In the genomic region with DNA sequence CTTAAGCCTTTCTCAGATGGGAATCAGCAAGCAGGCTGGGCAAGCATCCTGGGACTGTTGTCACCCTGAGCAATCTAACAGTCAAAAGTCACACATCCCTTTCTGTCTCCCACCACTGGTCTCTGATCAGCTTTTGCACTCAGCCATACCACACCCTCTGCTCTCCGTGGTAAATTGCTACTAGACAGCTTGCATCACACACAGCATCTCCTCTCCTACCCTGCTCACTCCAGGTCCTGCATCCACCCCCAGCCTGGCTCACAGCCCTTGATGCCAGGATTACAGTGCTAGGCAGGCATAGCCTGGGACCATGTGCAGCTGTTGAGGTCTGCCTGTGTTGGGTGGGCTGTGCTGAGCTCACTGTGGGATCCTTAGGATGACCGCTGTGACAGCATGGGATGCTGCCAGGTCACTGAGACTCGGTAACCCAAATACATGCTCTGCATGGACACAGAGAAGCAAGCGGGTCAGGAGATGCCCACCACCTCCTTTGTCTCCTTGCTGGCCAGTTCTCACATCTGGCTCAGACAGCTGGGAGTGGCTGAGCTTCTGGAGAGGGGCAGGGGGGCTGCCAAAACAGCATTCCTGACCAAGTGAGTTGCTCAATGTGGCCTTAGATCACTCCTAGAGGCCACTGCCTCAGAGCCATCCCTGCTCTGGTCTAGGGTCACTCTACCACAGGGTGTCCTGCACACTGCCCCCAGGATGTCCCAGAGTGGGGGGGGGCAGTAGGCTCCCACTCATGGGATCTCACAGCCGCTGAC, we compare ENCODE assay signal across 9 mouse cellular contexts. TPM values are rescaled to one million over a fixed set of nuclear protein-coding genes. Genes with fewer than 3 reads are reported as not detected.
DNase-seq lines count a peak whose midpoint lies in the region; ATAC-seq and TF ChIP-seq lines count a peak whose summit lies in the region.
"Had no signal": no experiment of that assay in that cellular context is flagged by ENCODE, and none has a peak within 500 bp of the region (broad histone marks: within the 10 kb centered on the region; RNA-seq: fewer than 3 reads in every experiment).

No protein-coding gene starts in this region.

- peak overlapping the region; percentile 66 for H3K27ac ChIP-seq in left cerebral cortex, adult 2 months
- peak overlapping the region; percentile 24; the same call in 1 of the 2 replicates for H3K27ac ChIP-seq in embryonic facial prominence, embryonic 12.5 days
- peak overlapping the region; percentile 68 for H3K27ac ChIP-seq in macrophage

- H3K9me3 ChIP-seq in embryonic facial prominence, embryonic 12.5 days: no peaks in the 10 kb centered on the region

- no peak overlapping the region for H3K4me3 ChIP-seq in left cerebral cortex, adult 2 months
- H3K4me3 ChIP-seq in embryonic facial prominence, embryonic 12.5 days: no peak overlapping the region
- no peak overlapping the region for H3K4me3 ChIP-seq in macrophage (ENCODE audit: inconsistent target)

- no peak overlapping the region for H3K9ac ChIP-seq in embryonic facial prominence, embryonic 12.5 days

- DNase-seq in left cerebral cortex, adult 2 months (ENCODE audit: extremely low spot score in 1 of 2, low spot score in 2 of 2): no peak
- DNase-seq in left cerebral cortex, adult 11 months (ENCODE audit: low spot score): no peak
- peak; percentile 43 to 56 for DNase-seq in heart, postnatal 10 days
- no peak for DNase-seq in layer of hippocampus, adult 8-10 months (ENCODE audit: low spot score in 2 of 2)
- no peak for DNase-seq in frontal cortex, postnatal 10 days (ENCODE audit: low spot score in 2 of 2)
- no peak for DNase-seq in spleen, adult 18-20 months

- peaks cover 100% of the 10 kb centered on the region for H3K79me2 ChIP-seq in macrophage (ENCODE audit: inconsistent target)

- ATAC-seq in embryonic facial prominence, embryonic 12.5 days (ENCODE audit: insufficient number of reproducible peaks, insufficient read depth, low FRiP score, low TSS enrichment): no peak

- peaks cover 27% of the 10 kb centered on the region for H3K4me1 ChIP-seq in embryonic facial prominence, embryonic 12.5 days

- no peak for TF ChIP-seq CTCF in left cerebral cortex, adult 2 months (IDR thresholded peaks at IDR 0.05)

- intact Hi-C loops in left cerebral cortex, adult 2 months (cut with DNase I): no loop called here
- intact Hi-C loops in heart, postnatal 10 days (cut with DNase I): no loop called here

- no peak overlapping the region for H3K4me2 ChIP-seq in embryonic facial prominence, embryonic 12.5 days (replicated peaks)

- H3K36me3 ChIP-seq in embryonic facial prominence, embryonic 12.5 days: no peaks in the 10 kb centered on the region
- H3K36me3 ChIP-seq in macrophage (ENCODE audit: inconsistent target): peaks cover 7% of the 10 kb centered on the region; the same call in 1 of the 2 replicates

- 70% methylated on average over 5 of the region's 5 CpGs for WGBS in embryonic facial prominence, embryonic 12.5 days
- 79% methylated on average over 5 of the region's 5 CpGs for WGBS in macrophage (ENCODE audit: missing documents)

- H3K27me3 ChIP-seq in embryonic facial prominence, embryonic 12.5 days: 0 out of 2 replicates have a peak, but pooled peaks cover 3% of the 10 kb centered on the region

RNA-seq across cellular contexts. Expression of a gene that starts 6.2 kb away (rescaled TPM):
- 100 to 1,000 TPM; 114 to 118 TPM for total RNA-seq in left cerebral cortex, adult 2 months (2021)
- polyA plus RNA-seq in embryonic facial prominence, embryonic 12.5 days (2016; fragmentation: Nextera tagmentation; extraction: Ambion mirVana): 12.1 and 13.3 TPM in 2 replicates
- total RNA-seq in heart, postnatal 10 days (2021): 10 to 100 TPM in 1 of 2 experiments, 1 to 10 TPM in 1; 9.4 to 10.0 TPM
- total RNA-seq in macrophage (2018; cell fraction: chromatin; rRNA removed): 100 to 1,000 TPM in 5 of 26 experiments, 10 to 100 TPM in 18, 1 to 10 TPM in 3; 5.2 to 163 (median 28.1) TPM
- total RNA-seq in macrophage (2018; cell fraction: cytosol; rRNA removed): 100 to 1,000 TPM in 25 of 26 experiments, 10 to 100 TPM in 1; 79.3 to 334 (median 151) TPM
- 100 to 1,000 TPM in 9 of 26 experiments, 10 to 100 TPM in 17; 27.6 to 223 (median 87.2) TPM for total RNA-seq in macrophage (2018; cell fraction: nucleus; rRNA removed)
- 172 to 209 TPM (median 200 TPM) in 3 replicates for polyA plus RNA-seq in macrophage (2018)
- 100 to 1,000 TPM in 2 of 4 experiments, 10 to 100 TPM in 2; 94.9 to 110 (median 101) TPM for total RNA-seq in layer of hippocampus, adult 8-10 months (2022)

RNA-seq across cellular contexts. Expression of a gene that starts 33.1 kb away (rescaled TPM):
- total RNA-seq in left cerebral cortex, adult 2 months (2021): 10 to 100 TPM; 41.0 to 41.7 TPM
- polyA plus RNA-seq in embryonic facial prominence, embryonic 12.5 days (2016; fragmentation: Nextera tagmentation; extraction: Ambion mirVana): 185 and 189 TPM in 2 replicates
- total RNA-seq in heart, postnatal 10 days (2021): 10 to 100 TPM; 41.6 to 42.7 TPM
- 10 to 100 TPM; 13.6 to 78.0 (median 27.4) TPM for total RNA-seq in macrophage (2018; cell fraction: chromatin; rRNA removed)
- total RNA-seq in macrophage (2018; cell fraction: cytosol; rRNA removed): 1,000 to 10,000 TPM; 1,179 to 1,787 (median 1,377) TPM
- total RNA-seq in macrophage (2018; cell fraction: nucleus; rRNA removed): 100 to 1,000 TPM in 24 of 26 experiments, 10 to 100 TPM in 2; 88.7 to 281 (median 189) TPM
- polyA plus RNA-seq in macrophage (2018): 1,283 to 1,841 TPM (median 1,659 TPM) in 3 replicates
- 10 to 100 TPM; 28.4 to 47.8 (median 36.8) TPM for total RNA-seq in layer of hippocampus, adult 8-10 months (2022)

RNA-seq across cellular contexts. Expression of a gene that starts 45.7 kb away (rescaled TPM):
- 100 to 1,000 TPM; 339 to 348 TPM for total RNA-seq in left cerebral cortex, adult 2 months (2021)
- polyA plus RNA-seq in embryonic facial prominence, embryonic 12.5 days (2016; fragmentation: Nextera tagmentation; extraction: Ambion mirVana): 323 and 336 TPM in 2 replicates
- total RNA-seq in heart, postnatal 10 days (2021): 100 to 1,000 TPM; 120 to 122 TPM
- total RNA-seq in macrophage (2018; cell fraction: chromatin; rRNA removed): 100 to 1,000 TPM; 108 to 308 (median 161) TPM
- 100 to 1,000 TPM in 22 of 26 experiments, 10 to 100 TPM in 4; 85.9 to 140 (median 115) TPM for total RNA-seq in macrophage (2018; cell fraction: cytosol; rRNA removed)
- total RNA-seq in macrophage (2018; cell fraction: nucleus; rRNA removed): 100 to 1,000 TPM in 21 of 26 experiments, 10 to 100 TPM in 5; 89.5 to 176 (median 115) TPM
- 115 to 224 TPM (median 150 TPM) in 3 replicates for polyA plus RNA-seq in macrophage (2018)
- 100 to 1,000 TPM; 323 to 359 (median 334) TPM for total RNA-seq in layer of hippocampus, adult 8-10 months (2022)

RNA-seq across cellular contexts. Expression of a gene that starts 58.7 kb away (rescaled TPM):
- not detected for total RNA-seq in left cerebral cortex, adult 2 months (2021)
- not detected in 2 replicates for polyA plus RNA-seq in embryonic facial prominence, embryonic 12.5 days (2016; fragmentation: Nextera tagmentation; extraction: Ambion mirVana)
- total RNA-seq in heart, postnatal 10 days (2021): not detected
- total RNA-seq in macrophage (2018; cell fraction: chromatin; rRNA removed): under 1 TPM in 1 of 26 experiments, not detected in 25; 0.83 TPM
- not detected for total RNA-seq in macrophage (2018; cell fraction: cytosol; rRNA removed)
- not detected for total RNA-seq in macrophage (2018; cell fraction: nucleus; rRNA removed)
- not detected in 3 replicates for polyA plus RNA-seq in macrophage (2018)
- total RNA-seq in layer of hippocampus, adult 8-10 months (2022): not detected
- total RNA-seq: neutrophil, adult 5-6 weeks had no signal

Comparison
In these comparisons a context has a peak if more than half of its experiments do, and no peak if none do; other contexts are left out.
1. DNase-seq: peak in heart, postnatal 10 days (2 of 2); none in left cerebral cortex, adult 2 months (0 of 2), left cerebral cortex, adult 11 months (single experiment), layer of hippocampus, adult 8-10 months (0 of 2), frontal cortex, postnatal 10 days (0 of 2) and spleen, adult 18-20 months (0 of 2).
2. RNA of a gene that starts 6.2 kb away (total RNA-seq): 114 to 118 TPM in left cerebral cortex, adult 2 months and 94.9 to 110 TPM in layer of hippocampus, adult 8-10 months; 9.4 to 10.0 TPM in heart, postnatal 10 days; every median in the first group is over 4 times any median in the second.
3. Peak in every context shown above with its lines, with median percentiles within 50 percentile points of each other: H3K27ac ChIP-seq.